Mouse (Mus musculus): ENCODE data around the gene Phf6. TPM values are rescaled to one million over a fixed set of nuclear protein-coding genes. Genes with fewer than 3 reads are reported as not detected.
"Not testable (repeated sequence)": the region's sequence is repeated elsewhere in the genome, so short reads cannot be mapped to it uniquely, and the experiment has no call there.

Phf6 gene
- polyA plus RNA-seq, 1 experiment from 2014 or later: 95.4 TPM

GRCm38 (mm10) chrX:52987905-52988783 lies 76.1 kb downstream of the Phf6 start, which contains the start of gene Hprt:
Gene Hprt (plus strand): TSS chrX:52988137.
- H3K27me3 ChIP-seq (replicated peaks): no peaks in the 10 kb centered on the region
- peak within 1 kb of the TSS; percentile 67 for H3K9ac ChIP-seq
- H3K27ac ChIP-seq: peak within 1 kb of the TSS; percentile 68; the same call in 1 of the 2 replicates
- H3K4me1 ChIP-seq: no peaks in the 10 kb centered on the region
- ATAC-seq (ENCODE audit: low FRiP score, low read depth): peak; percentile 96
- no peaks in the 10 kb centered on the region for H3K9me3 ChIP-seq
- 17% methylated on average over 65 of the region's 72 CpGs for WGBS
- H3K4me3 ChIP-seq: peak within 1 kb of the TSS; percentile 60
- peak within 1 kb of the TSS; percentile 57 for H3K4me2 ChIP-seq (replicated peaks)
- no peaks in the 10 kb centered on the region for H3K36me3 ChIP-seq

DNA sequence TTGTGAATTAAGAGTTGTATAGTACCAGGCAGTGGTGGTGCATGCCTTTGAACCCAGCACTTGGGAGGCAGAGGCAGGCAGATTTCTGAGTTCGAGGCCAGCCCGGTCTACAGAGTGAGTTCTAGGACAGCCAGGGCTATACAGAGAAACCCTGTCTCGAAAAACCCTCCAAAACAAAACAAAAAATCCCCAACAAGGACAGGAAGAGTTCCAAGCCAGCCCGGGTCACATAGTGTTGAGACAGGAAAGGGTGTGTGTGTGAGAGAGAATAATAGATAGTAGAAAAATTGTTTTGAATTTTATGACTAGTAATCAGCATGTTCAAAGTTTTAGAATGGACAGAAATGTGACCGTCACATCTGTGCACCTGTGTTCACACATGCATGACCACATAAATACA lies 82.7 kb downstream of the Phf6 start:
- WGBS: 93% methylated on average over 5 of the region's 5 CpGs
- H3K36me3 ChIP-seq; H3K9ac ChIP-seq; H3K4me3 ChIP-seq; H3K9me3 ChIP-seq; ATAC-seq (ENCODE audit: low FRiP score, low read depth); H3K27me3 ChIP-seq (replicated peaks); H3K27ac ChIP-seq; H3K4me2 ChIP-seq (replicated peaks); H3K4me1 ChIP-seq: not testable (repeated sequence)

- WGBS: 66% methylated on average over 4 of the region's 4 CpGs
- not testable (repeated sequence) for H3K9me3 ChIP-seq; H3K4me1 ChIP-seq; H3K27me3 ChIP-seq (replicated peaks); ATAC-seq (ENCODE audit: low FRiP score, low read depth); H3K4me3 ChIP-seq; H3K4me2 ChIP-seq (replicated peaks); H3K9ac ChIP-seq; H3K27ac ChIP-seq; H3K36me3 ChIP-seq
Measured at GRCm38 (mm10) chrX:53004887-53005286, 92.8 kb downstream of the Phf6 start.

GRCm38 (mm10) chrX:53006062-53006461 lies 94.0 kb downstream of the Phf6 start:
- H3K4me2 ChIP-seq (replicated peaks): no peak overlapping the region
- no peak overlapping the region for H3K9ac ChIP-seq
- H3K27me3 ChIP-seq (replicated peaks): no peaks in the 10 kb centered on the region
- no peak overlapping the region for H3K4me3 ChIP-seq
- no peaks in the 10 kb centered on the region for H3K36me3 ChIP-seq
- H3K9me3 ChIP-seq: no peaks in the 10 kb centered on the region
- ATAC-seq (ENCODE audit: low FRiP score, low read depth): no peak
- 60% methylated on average over 3 of the region's 3 CpGs for WGBS
- no peaks in the 10 kb centered on the region for H3K4me1 ChIP-seq
- no peak overlapping the region for H3K27ac ChIP-seq

Other genes starting within 250 kb of the Phf6 start
- gene Ccdc160, start 121.1 kb upstream of the Phf6 start, polyA plus RNA-seq (2016; fragmentation: Nextera tagmentation; extraction: Ambion mirVana): 4.1 and 4.4 TPM in 2 replicates
- 71.4 and 76.7 TPM in 2 replicates for gene Hprt, start 75.9 kb downstream of the Phf6 start, polyA plus RNA-seq (2016; fragmentation: Nextera tagmentation; extraction: Ambion mirVana)

Measured in neural tube, embryonic 12.5 days (tissue).